Mouse (Mus musculus): ENCODE results near the gene Kctd5.

Kctd5 gene

DNA sequence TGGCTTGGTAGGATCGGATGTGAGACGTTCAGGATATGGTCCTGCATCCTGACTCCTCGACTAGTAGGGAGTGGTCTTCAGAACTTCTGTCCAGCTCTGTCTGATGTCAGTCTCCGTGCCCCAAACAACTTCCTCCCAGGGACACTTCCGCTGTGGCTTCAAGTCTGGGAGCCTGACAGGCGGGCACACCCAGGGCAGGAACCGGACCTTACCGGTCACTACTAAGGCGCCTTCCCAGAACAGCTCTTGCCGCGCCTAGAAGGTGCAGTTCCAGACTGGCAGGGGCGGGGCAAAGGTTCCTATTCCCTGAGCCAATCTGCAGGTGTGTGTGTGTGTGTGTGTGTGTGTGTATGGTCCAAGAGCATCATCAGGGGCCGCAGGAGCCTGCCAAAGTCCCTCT, 35.9 kb downstream of the Kctd5 start:
- DNase-seq (ENCODE audit: low spot score in 2 of 2): no peak

DNA sequence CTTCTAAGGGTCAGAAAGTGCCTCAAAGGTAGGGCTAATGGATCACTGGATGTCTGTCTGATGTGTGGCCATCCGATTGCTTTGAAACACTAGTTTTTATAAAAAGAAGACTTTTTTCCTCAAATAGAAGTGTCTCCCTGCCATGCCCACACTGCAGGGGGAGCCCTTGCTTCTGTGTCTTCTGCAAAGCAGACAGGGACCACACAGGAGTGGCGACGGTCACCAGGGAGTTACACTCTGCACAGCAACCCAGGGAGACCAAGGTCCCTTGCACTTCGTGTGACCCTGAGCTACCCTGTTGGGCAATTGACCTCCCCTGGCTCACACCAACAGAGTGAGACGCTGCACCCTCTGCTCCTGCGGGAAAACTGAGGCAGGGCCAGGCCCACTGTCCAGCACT, 36.3 kb downstream of the Kctd5 start:
- no peak for DNase-seq (ENCODE audit: low spot score in 2 of 2)

DNA sequence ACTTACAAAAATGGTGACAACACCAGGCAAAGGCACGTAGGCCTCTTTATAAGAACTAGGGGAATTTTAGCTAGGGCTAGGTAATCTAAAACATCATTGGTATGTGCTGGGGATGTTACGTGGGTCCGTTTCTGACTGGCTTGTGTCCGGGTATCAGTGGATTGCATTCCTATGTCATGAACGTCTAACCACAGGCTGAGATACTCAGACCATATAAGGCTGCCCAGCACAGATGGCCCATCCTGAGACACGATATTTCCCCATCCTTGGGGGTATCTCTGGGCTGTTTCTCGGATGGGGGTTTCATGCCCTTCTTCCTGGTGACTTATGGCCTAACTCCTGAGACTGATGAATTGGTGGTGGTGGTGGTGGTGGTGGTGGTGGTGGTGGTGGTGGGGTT, 38.2 kb downstream of the Kctd5 start:
- no peak for DNase-seq (ENCODE audit: low spot score in 2 of 2)

DNA sequence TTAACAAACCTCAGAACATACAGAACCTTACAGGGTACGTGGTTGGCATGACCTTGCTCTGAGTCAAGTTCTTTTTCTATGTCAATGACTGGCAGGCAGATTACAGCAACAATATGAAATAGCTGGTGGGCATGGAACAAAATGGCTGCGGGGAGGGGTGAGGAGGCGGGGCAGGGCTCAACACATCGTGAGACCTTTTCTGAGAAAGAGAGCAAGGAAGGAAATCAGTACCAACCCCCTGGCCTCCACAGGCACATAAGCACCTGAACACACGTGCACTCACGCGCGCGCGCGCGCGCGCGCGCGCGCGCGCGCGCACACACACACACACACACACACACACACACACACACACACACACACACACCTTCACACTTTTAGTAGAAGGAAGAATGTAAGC, 42.7 kb downstream of the Kctd5 start:
- no peak for DNase-seq (ENCODE audit: low spot score in 2 of 2)

DNA sequence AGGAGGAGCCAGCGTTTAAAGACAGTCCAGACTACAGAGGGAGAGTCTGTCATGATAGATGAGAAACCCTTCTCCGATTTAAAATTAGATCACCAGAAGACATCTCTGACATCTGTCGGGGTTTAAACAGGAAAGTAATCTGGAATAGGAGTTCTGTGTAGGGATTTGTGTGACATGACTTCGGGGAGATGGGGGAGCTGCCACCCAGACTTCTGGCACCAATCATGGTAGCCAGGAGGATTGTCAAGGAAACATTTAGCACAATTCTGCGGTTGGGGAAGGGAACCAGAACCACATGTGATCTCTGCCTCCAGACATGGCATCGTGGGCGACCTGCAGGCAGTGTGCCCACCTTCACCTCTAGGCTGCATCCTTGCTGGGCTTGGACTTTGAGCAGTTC, 43.8 kb downstream of the Kctd5 start:
- no peak for DNase-seq (ENCODE audit: low spot score in 2 of 2)

DNA sequence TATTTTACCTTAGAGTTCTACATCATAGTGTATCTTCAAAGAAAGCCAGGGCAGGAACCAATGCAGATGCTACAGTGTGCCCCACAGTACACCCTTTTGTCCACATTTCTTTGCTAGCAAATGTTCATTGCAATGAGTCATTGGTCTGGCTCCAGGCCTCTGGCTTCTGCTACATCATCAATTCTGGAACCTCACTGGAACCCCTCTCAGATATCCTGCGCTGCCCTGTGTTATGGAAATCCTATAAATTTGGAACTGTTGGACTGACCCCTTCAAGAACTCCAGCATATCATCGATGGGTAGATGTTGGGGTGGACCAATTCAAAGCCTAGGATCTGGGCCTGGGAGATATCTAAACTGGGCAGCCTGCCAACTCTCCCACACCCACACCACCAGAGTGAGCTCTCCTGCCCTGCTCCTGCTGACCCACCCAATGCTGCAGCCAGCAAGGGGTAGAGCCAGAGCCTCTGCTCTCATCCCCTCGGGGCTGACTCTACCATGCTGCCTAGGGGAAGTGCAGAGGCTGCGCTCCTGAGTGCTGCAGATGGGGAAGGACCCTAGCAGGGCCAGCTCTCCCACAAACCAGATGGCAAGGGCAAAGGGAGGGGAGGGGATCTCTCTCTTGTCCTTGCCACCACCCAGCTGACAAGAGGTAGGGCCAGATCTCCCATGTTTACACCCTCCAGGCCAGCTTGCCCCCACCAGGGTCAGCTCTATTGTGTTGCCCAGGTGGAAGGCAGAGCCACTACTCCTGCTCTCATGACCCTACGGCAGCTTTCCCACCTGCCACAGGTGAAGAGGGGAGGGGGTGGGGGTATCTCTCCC, 51.7 kb downstream of the Kctd5 start:
- DNase-seq (ENCODE audit: low spot score in 2 of 2): no peak

DNA sequence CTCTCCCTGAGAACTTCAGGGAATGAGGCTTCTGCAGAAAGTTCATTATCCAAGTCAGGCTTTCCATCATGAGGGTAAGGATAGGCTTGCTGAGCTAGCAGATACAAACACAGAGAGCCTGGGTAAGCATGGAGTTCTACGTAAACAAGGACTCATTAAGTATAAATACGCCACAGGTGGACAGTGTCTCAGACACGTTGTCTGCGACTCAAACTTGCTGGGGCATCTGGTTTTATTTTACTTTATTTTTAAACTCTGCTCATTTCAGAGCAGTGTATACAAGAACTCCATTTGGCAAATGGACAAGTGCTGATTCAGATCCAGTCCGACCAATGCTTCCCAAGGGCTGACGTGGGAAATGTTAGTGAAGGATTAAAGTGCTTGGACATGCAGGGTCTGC, 52.6 kb downstream of the Kctd5 start:
- DNase-seq (ENCODE audit: low spot score in 2 of 2): no peak

DNA sequence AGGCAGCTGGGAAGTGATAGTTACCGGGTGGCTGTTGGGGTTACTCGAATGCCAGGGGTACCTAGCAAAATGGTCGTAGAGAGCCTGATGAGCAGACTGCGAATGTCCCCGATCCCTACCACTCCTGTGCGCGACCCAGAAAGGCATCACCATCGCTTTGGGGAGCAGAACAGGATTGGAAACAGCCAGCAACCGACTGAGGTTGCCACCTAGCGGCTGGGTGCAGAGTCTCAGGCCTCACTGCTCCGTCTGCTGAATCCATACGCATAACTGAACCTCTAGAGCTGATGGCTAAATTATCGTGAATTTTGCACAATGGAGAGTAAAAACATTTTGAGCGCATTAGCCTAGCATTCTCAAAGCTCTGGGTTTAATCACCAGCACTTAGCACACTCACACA, 57.6 kb downstream of the Kctd5 start:
- DNase-seq (ENCODE audit: low spot score in 2 of 2): peak in 1 of 2 experiments; percentile 28

DNA sequence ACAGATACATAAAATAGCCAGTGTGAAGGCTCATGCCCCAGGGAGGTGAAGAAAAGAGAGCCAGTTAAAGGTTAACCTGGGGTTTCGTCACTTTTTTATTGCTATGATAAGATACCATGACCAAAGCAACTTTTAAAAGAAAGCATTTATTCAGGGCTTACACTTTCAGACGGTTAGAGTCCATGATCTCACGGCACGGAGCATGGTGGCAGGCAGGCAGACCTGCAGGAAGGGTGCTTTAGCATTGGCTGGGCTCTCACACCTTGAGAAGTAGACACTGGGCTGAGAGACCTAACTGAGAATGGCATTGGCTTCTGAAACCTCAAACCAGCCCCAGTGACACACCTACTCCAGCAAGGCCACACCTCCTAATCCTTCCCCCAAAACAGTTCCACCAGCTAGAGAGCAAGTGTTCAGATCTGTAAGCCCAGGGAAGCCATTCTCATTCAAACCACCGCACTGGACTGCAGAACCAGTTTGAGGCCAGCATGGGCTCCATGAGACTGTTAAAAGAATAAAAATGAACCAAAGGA, 58.8 kb downstream of the Kctd5 start:
- DNase-seq (ENCODE audit: low spot score in 2 of 2): no peak

DNA sequence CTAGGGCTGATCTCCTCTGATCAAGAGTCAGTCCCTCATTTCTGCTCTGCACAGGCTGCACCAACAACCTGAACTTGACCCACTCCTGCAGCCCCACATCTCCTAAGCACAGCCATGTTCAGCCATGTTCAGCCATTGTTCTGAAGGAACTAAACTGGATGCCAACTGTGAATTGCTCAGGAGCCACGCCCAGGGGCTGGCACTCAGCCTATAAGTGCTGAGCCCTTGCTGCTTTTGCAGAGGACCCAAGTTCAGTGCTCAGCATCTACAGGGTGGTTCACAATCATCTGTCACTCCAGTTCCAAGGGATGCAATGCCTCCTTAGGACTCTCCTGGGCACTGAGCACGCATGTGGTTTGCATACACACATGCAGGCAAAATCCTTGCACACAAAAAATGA, 60.4 kb downstream of the Kctd5 start:
- DNase-seq (ENCODE audit: low spot score in 2 of 2): no peak

DNA sequence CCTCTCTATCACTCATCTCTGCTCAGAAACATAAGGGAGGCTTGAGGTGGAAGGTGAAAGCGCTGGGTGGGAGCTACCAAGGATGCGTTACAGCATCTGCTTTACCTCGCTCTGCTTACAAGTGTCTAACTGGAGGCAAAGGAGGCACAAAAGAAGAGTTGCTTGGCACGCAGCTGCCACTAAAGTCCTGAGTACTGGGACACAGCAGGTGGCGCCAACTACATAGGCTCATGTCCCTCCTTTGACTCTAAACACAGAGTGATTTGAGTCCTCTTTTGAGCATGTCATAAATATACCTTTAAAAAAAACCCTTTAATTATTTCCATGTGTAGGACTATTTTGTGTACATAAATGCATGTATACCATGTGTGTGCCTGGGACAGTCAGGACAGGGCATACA, 63.7 kb downstream of the Kctd5 start:
- no peak for DNase-seq (ENCODE audit: low spot score in 2 of 2)

DNA sequence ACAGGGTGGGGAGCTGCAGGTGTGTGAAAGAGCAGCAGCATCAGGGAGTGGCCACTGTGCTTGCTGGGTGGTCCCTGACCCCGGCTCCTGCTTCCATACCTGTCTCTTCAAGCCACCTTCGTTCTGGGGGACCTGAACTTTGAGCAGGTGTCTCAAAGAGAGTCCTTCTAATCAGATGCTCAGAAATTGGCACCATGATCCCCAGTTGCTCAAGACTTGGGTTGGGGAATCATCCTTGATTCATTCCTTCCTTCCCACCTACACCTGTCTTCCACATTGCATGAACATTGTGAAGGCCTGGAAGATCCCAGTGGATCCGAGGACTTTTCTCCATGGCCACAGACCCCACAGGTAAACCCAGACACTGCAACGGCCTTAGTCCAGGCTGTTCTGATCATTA, 65.2 kb downstream of the Kctd5 start:
- DNase-seq (ENCODE audit: low spot score in 2 of 2): no peak

DNA sequence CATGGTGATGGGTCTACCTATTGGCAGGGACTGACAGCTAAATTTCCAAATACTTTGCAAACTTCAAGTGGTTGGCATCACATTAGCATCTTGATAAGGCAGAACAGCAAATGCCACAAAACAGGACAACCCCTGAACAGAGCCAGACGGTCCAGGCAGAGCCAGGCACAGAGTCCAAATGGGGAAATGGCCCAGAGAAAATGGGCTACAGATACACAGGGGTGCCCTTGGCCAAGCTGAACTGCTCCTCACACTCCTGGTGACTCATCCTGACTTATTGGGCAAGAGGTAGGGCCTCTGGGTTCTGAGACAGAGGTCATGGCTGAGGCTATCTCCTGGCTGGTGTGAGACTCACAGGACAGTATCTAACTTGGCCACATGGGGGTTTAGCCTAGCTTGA, 65.9 kb downstream of the Kctd5 start:
- no peak for DNase-seq (ENCODE audit: low spot score in 2 of 2)

DNA sequence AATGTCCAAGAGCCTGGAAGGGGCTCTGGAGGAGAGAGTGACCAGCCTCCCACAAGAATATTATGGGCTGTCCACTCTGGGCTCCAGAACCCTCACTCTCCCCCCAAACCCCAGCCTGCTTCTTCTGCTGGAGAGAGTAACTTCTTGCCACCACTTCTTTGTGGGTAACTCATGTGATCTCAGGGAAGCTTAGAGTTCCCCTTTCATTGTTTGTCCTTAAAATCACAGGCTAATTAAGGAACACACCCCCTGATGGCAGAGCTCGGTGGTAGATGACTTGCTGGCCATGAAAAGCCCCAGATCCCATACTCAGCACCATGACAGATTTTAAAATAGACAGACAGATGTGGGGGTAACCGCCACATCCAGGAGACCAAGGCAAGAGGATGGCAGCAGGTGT, 66.4 kb downstream of the Kctd5 start:
- DNase-seq (ENCODE audit: low spot score in 2 of 2): no peak

DNA sequence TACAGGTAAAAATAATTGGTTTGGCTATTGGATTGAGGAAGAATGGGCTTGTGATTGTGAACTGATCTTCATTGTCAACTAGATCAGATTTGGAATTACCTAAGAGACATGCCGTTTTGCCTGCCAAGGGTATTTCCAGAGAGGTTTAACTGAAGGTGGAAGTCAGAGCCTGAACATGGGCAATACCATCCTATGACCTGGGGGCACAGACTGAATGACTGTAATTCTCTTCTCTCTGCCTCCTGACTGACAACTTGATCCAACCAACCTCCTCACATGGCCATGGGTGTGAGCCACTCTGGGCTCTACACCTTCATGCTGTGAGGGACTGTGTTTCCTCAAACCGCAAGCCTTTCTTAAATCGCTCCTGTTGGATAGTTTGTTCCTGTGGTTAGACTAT, 68.2 kb downstream of the Kctd5 start:
- no peak for DNase-seq (ENCODE audit: low spot score in 2 of 2)

DNA sequence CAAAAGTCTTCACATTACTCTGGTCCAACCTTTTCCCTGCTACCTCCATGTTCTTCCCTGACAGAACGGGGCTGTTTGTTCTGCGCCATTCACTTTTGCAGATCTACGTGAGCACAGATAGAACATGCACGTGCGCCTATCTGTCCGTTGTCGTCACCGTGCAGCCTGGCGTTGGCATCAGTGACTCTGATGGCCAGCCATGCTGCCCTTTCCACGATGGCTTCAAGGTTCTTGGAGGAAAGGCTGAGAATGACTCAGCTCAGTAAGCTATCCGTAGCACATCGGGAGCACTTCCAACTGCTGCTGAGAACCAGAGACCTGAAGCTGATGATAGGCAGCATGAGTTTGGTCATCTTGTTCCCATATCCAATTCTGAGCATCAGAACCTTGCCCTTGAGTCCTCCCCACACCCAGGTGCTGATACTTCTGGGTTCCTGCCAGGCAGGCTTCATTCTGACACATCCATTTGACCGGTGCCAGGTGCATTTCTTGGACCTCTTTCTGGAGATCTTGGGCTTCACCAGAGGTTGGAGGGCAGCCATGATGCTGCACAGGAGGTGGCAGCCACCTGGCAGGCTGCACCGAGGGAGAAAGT, 69.1 kb downstream of the Kctd5 start:
- DNase-seq (ENCODE audit: low spot score in 2 of 2): no peak

DNA sequence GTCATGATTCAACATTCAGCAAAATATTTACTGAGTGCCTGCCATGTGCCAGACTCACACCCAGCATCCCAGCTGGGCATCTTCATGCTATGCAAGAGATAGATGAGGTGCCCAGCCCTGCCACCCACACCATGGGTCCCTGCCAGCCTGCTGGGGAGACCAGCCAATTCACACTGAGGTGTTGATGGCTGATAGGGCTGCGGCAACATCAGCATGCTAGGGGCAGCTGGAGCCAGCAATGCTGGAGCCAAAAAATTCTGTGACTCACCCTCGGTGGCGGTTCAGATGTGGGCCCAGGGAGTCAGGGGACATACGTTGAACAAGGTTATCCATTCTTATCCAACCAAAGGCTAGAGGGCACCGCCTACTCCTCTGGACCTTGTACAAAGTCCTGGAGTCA, 72.9 kb downstream of the Kctd5 start:
- DNase-seq (ENCODE audit: low spot score in 2 of 2): no peak

DNA sequence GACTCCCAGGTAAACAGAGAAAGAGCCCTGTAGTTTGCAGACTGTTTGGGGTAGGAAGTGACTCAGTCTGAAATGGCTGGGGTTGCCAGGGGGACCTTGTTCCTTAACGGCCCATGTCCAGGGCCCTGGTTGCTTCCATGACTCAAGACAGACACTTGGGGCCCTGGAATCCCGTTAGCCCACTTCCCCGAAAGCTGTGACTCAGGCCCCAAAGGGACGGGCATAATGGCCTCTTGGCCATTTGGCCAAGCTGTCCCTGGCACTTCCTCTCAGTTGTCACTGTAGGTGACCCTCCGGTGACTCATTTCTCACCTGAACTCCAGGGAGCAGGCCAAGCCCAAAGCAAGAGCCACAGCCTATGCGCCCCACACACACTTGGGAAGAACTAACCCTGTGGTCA, 74.9 kb downstream of the Kctd5 start:
- no peak for DNase-seq (ENCODE audit: low spot score in 2 of 2)

DNA sequence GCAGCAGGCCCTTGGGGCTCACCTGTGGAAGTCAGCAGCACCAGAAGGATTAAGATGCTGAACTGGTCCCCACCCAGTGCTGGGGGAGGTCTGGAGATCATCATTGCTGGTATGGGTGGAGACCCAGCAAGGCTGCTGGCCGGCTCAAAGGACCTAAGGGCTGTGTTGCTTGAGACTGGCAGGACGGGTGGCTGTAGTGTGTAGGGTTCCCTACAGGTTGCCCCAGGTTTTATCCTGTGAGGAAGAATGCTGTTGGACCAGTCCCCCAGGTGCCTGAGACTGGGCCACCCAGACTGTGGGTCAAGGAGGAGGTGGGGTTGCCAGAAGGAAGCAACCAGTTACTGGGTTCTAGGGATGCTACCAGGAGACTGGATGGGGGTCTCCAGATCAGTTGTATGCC, 75.4 kb downstream of the Kctd5 start, which contains the start of gene Prss22:
Gene Prss22, minus strand, starts transcription at position 200 of the 400 bp plus-strand sequence.
- no peak for DNase-seq (ENCODE audit: low spot score in 2 of 2)
